Mouse (Mus musculus) hindlimb bud, embryonic 11.5 days (tissue): ENCODE measurements around the gene Fgfr1op.
"Not testable (repeated sequence)": the region's sequence is repeated elsewhere in the genome, so short reads cannot be mapped to it uniquely, and the experiment has no call there.

Source experiments
- DNase-seq: peaks from one replicate; pipeline ENCODE4 v3.0.0-alpha.2; 2012; ENCODE audit warnings: low read depth, low spot score; ENCODE audit errors: extremely low spot score

The Fgfr1op gene

DNA sequence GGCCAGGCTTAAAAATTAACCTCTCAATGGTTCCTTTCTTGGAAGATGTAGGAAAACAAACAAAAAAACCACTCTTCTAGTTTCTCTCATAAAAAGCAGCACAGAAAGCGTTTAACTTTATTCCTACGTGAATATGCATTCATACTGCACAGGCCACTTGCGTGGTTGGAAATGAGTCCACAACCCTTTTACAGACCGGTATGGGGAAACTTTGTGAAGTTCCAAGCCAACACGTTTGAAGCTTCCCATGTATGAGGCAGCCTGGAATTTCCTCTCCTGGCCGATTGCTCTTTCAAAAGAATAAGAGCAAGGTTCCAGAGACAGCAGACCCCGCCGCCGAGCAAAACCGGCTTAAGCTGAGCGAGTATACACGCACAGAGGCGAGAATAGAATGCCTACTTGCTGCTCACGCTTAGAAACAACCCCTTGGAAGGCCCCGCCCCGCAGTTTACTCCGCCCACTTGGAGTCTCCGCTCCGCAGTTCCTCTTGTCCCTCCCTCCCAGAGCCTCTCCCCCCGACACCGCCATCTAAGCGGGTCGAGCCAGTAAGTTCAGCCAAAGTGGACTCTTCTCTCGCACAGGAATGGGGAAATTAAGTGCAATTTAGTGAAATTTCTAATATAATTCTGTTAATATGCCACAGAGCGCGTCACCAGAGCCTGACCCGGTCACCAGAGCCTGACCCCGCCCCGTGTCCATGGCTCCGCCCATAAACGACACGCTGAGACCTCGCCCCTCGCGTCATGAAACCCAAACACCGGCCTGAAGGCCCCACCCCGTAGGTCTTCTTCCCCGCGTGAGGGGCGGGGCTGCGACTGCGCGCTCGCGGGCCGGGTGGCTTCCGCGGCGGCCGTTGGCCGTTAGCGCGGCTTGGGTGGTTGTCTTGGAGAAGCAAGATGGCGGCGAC is at the start of gene Fgfr1op:
Gene Fgfr1op (plus strand): TSS at position 801 of the 907 bp plus-strand sequence.
- not testable (repeated sequence) for DNase-seq

DNA sequence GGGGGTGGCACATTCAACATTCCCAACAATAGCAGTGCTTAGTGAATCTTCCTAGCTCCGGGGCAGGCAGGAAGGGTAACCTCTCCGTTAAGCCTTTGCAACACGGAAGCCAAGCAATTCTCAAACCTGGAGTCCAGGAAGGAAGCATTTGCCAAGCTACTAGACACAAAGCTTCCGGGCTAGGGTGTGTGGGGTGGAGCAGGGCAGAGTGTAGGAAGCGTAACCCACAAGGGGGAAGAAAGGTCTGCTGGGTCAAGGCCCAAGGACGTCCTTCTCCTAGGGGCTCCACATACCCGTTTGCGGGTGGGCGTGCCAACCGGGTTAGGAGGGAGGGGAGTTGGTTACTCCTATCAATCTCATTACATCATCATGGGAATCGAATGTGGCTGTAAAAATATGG is 48.9 kb upstream of the Fgfr1op start:
- not testable (repeated sequence) for DNase-seq

DNA sequence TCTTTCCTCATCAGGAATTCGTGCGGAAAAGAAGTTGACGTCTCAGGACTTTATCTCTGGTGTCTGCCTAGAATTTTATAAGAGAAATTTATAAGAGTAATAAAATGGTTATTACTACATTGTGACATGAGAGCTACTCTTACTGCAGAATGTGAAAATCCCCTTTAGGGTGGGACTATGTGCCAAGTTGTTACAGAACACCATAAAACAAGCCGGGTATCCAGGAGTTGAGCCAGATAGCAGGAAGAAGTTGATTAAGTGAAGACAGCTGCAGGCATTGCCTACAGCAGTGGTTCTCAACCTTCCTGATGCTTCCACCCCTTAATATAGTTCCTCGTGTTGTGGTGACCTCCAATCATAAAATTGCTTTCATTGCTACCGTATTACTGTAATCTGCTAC is 48.4 kb upstream of the Fgfr1op start:
- DNase-seq: not testable (repeated sequence)

DNA sequence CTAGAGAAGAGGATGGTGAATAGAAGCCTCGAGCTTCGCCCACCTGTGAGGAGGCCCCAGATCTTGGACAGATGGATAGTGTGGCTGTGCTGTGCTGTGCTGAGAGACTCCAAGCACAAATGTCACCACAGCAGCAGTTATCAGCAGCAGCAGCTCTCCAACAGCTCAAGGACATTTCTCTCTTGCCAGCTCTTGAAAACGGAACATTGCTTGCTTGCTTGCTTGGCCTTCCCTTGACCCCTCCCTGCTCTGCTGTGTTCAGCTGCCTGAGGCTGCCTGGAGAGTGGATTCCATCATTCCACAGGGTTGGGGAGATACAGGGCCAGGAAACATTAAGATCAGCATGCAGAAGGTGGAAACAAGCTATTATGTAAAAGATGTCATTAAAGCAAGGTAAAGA is 42.3 kb upstream of the Fgfr1op start:
- DNase-seq: not testable (repeated sequence)

DNA sequence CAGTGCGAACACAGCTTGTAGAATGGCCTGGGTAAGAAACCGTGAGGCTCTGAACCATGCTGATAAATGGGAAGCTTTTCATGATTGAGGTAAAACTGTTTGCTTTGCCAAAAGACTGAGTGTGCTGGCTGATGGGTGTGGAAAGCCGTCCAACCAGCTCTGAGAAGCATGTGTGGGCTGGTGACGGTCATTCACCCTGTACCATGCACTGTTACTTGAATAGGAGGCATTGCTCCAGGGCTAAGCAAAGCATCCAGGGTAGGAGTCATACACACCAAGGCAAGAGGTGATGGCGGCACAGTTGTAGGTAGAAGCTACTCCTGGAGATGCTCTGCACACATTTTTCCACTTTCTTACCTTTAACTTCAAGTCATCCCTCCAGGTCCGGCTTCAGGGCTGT is 40.7 kb upstream of the Fgfr1op start:
- DNase-seq: not testable (repeated sequence)

DNA sequence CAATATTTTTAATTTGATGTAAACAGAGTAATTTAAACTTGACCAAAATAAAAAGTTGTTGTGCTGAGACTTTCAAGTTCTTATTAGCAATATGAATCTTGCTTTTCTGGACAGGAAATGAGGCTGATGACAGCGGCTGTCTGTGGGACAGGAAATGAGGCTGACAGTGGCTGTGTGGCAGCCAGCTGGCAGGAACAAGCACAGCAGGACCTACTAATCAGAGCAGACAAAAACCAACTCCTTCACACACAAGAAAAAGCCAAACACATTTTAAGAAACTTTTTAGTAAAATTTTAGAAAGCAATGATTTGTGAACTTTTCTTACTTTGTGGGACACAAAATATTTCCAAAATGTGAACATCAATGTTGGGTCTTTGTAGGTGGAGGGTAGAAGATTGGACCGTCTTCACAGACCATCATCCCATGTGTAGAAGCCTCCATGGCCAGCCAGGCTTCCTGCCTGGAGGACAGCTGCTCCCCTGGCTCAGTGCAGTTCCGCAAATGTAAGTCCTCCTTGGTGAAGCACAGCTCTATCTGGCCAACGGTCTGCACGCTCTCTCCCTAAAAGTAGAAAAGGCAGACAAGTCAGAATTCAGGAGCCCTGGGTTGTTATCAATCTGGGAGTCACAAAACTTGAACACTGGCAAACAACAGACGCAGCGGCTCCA is 36.8 kb upstream of the Fgfr1op start:
- DNase-seq: not testable (repeated sequence)

DNA sequence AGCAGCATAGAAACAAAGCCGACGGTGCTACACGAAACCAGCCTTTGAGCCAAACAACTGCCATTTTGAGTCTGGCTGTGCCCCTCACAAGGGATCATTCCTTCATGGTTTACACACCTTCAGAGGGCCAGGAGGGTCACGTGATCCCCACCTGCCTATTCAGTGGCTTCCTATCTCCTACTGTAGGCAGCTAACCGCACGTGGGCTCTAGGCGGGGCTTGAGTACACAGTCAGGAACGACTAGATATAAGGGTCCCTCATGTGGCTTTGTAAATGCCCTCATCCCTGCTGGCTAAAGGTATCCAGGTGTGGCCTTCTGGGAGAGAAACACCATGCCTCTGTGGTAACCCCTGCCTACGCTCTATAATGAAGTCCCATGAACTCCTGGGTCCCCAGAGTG is 35.7 kb upstream of the Fgfr1op start:
- DNase-seq: not testable (repeated sequence)

DNA sequence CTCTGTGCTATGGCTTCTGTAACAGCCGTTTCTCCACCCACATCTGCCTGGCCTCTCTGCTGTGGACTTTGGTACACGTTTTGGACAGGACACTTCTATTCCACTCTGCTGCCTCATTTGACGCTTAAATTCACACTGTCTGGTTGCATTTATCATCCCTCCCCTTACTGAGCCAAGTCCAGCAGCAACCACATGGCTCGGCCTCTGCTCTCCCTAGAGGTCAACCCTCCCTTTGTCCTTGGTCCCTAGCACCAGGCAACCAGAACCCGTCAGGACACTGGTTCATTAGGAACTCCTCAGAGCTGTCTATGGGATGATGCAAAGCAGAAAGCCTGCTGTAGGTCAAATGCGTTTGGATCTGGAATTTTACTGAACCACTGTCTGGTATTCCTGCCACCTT is 34.5 kb upstream of the Fgfr1op start:
- not testable (repeated sequence) for DNase-seq

DNA sequence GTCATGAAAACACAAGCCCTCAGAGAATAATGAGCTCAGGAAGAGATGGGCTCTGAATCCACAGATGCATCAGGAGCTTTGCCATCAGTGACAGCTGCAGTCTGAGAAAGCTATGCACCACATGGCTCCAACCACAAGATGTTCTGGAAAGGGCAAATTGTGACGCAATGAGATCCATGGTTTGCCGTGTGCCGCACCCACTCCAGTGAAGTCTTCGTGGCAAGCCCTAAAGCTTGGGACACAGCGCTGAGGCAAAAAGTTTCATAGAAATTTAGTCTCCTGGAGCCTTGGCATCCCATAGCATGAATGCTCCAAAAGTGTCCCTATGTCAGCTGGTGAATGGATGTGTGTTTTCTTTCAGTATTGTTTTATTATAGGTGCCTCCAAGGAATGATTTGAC is 27.2 kb upstream of the Fgfr1op start:
- DNase-seq: not testable (repeated sequence)

DNA sequence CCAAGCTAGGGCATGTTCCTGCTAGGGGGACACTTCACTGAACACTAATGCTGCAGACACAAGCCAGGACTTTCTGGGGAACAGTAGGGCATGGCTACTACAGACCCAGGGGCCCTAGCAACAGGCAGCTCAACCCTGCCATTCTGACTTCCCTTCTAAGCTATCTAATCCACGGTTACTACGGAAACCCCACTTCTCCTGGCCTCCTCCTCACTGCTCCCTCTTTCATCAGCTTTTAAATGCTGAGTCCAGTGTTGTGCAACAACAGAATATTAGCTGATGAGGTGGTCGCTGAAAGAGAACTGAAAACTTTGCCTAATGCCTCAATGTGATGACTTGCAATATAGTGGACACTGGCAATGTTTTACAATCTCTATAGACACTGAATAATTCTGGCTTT is 25.1 kb upstream of the Fgfr1op start:
- not testable (repeated sequence) for DNase-seq

DNA sequence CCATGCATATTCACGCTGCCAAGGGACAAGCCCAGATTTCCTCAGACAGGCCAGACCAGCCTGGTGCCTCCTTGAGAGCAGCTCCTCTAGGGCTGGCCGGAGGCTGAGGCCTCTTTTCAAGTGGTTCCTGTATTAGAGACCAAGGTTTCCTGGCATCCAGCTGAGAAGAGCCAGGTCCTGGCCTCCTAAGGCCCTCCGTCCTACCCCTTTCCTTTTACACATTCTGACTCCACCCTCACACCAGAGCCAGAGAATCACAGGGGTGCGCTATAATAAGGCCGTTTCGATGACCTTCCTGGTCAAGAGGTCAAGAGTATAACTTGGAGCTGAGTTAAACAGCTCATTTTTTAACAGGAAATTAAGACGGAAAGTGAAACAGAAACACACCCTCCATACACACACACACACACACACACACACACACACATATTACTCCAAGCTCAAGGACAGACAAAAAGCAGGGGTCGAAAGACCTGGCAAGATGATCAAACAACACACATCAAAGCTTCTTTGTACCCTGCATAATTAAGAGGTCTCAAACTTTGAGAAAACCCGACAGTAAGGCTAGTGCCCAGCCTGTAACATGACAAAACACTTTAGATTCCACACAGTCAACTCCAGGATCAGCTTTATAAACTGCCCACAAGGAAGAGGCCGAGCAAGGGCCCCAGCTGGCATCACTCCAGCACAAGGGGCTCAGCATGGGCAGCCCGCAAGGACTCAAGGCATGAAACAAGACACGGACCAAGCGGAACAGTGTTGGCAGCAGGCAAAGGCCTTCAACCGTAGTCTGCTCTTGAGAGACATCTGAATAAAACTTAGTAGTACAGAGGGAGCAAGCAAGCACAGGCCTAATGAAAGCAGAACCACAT is 21.3 kb upstream of the Fgfr1op start:
- DNase-seq: not testable (repeated sequence)

DNA sequence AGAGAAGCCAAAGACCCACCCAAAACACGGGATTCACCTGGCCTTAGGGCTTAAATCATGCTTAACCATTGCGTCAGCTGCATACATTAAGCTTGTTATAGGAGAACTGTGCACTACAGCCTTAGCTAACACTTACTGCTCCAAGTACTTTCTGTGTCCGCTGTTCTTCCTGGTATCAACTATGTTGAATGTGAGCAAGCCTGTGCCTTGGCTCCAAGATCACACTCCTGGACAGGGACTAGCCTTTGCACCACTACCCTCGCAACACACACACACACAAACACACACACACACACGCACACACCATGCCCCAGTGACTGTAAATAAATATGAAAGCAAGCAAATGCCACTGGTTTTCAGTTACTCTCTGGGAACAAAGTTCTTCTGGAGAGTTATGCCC is 18.4 kb upstream of the Fgfr1op start:
- DNase-seq: not testable (repeated sequence)

DNA sequence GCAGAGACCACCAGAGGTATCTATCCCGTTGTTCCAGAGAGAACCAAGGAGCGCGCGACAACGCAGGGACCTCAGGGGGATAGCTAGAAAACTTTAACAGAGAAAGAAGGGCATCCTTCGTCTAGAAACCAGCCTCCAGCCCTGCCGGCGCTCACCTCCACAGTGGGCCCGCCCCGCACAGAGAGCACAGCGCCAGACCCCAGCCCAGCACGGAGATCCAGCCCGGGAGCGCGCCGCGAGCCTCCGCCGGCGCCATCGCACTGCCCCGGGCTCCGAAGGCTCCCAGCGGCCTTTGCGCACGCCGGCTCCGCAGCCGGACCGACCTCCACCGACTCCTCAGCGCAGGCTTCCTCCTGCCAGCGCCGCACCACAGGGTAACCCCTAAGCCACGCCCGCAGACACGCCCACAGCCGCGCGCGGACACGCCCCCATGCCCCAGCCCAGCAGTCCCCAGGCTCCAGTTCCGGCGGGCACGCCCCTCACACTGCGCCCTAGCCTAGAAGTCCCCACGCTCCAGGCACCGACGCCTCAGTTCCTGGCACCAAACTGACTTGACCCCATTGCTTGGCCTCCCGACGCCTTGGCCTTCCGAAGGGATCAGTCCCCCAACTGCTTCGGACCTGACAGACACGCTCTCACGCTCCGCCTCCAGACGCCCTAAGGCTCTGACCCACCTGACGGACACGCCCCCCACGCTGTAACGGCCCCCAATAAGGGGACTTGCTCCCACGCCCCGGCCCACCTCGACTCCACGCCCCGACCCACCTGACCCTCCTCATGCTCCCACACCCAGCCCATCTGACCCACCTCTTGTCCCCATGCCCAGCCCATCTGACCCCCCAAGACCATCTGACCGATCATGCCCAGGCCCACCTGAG is 17.6 kb upstream of the Fgfr1op start, which contains the start of the genes Gm49673 and Rnaset2a:
Gene Gm49673 (minus strand): TSS at position 350 of the 878 bp plus-strand sequence.
Gene Rnaset2a (minus strand): TSS at position 659 of the 878 bp plus-strand sequence.
- not testable (repeated sequence) for DNase-seq

DNA sequence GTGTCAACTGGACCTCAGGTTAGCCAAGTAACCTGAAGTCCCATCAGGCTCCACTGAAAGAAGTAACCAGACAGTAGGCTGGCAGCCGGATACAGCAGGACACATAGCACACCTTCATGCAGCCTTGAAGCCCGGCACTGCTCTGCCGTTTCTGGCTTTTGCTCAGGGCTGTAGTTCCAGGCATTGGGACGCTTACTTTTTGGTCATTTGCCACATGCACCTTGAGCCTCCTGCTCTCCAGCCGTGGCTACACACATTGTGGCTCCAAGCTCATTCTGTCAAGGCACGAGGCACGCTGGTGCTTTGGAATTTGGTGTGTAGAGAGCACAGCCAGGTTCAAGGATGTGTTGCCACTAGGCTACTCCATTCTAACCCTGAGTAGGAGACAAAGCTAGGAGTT is 10.3 kb upstream of the Fgfr1op start:
- not testable (repeated sequence) for DNase-seq

DNA sequence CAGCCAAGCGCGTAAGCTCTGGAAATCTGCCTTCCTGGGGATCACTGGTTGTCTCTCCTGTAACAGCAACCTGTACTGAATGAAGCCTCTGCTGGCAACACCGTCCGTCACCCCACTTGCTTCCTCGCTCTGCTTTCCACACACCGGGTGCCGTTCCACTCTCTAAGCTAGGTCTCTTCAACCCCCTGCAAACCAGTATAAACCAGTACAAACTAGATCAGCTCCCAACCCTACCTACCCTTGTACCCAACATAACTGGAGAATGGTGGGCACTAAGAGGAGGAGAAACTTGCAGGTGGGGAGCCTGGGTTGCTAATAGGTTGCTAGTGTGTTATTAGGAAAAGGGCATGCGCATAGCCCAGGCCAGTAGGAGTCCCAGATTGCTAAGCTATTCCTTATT is 9.3 kb upstream of the Fgfr1op start:
- not testable (repeated sequence) for DNase-seq

DNA sequence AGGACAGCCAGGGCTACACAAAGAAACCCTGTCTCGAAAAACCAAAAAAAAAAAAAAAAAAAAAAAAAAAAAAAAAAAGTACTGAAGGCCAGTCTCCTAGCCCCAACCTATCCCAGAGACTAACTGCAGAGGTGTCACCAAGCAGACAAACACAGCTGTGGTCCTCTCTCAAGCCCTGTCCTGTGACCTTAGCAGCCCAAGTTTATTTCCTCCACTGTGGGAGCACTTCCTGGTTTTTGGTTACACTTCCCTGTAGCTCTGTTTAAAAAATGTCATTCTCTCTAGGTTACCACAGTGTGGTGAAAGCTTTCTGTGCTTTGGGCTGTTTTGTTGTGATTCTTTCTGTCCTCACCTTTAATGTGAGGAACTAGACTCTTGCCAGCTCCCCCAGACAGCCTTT is 6.7 kb upstream of the Fgfr1op start:
- DNase-seq: not testable (repeated sequence)

DNA sequence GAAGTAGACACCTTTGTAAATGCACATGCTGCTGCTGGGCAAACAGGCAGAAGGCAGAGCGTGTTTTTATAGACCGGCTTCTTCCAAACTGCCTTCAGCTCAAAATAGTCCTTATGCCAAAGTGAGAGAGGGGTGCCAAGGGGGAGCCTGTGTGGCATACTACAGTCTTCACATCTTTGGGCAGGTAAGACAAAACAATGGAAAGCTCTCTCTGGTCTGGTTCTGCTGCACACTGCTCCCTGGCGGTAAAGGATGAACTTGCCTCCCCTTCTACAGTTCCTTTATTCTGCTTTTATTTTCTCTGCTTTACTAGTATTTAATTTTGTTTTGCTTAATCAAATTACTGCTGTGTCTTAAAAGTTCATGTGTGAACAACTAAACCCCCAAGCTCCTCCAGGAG is 4.3 kb upstream of the Fgfr1op start:
- DNase-seq: not testable (repeated sequence)

DNA sequence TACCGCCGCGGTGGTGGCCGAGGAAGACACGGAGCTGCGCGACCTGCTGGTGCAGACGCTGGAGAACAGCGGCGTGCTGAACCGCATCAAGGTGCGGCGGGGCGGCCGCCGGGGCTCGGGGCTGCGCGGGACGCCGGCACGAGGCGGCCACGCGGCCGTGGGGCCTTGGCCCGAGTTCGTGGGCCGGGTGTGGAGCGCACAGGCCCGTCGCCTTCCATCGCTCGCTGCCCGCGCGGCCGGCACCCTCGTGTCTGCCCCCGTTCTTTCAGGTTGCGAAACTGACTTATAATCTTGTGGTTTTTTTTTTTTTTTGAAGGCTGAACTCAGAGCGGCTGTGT is 276 bp downstream of the Fgfr1op start:
- not testable (repeated sequence) for DNase-seq

DNA sequence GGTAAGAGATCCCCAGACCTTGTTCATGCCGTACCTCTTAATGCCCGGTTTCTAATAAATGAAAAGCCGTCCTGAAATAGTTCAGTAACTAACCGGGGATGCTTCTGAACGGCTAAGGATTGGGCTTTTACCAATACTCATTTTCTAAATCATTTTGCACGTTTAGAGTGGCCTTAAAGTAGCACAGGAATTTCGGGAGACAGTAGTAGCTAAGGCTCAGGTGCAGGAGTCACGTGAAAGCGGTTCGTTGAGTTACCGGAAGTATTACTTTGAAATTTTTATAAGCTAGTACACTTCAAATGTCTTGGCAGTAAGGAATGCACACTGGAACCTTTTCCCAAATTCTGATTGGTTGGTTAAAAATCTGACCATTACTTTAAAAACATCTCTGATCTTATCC is 676 bp downstream of the Fgfr1op start:
- not testable (repeated sequence) for DNase-seq

DNA sequence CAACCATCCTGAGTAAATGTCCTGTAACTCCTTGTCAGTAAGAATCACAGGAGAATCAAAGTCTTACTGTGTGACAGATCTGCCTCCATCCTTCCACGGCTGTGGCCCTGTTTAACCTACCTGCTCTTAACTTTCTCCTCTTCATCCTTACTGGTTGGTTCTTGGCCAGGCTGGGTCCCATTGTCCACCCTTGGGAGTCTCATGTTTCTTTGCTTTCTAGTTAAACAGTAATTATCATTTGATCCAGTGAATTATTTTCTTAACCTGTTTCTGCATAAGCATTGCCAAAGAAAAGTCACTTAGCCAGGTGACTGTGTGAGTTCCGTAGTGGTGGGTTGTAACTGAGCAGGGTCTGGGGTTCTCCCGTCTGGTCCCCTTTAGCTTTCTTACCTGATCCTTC is 1.2 kb downstream of the Fgfr1op start:
- DNase-seq: not testable (repeated sequence)
